Mouse (Mus musculus) layer of hippocampus, adult 9-11 months (tissue): ENCODE measurements around the gene Ctf1.
A peak's percentile ranks its signal among the peaks of the same experiment; 100 is the strongest.
"Not testable (repeated sequence)": the region's sequence is repeated elsewhere in the genome, so short reads cannot be mapped to it uniquely, and the experiment has no call there.

ENCODE experiments used
- DNase-seq: peaks from one replicate; pipeline ENCODE4 v3.0.0; 2022

The Ctf1 gene

DNA sequence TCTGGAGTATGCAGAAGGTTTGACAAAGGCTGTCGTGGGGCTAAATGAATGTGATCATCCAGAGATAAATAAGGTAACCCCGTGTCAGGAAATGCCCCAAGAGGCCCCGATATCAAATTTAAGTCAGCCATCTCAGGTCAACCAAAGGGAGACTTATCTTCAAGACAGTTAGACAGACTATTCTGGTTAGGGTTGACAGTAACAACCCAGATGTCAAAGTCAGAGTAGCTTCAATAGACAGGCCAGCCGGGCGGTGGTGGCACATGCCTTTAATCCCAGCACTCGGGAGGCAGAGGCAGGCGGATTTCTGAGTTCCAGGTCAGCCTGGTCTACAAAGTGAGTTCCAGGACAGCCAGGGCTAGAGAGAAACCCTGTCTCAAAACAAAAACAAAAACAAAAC lies 18.8 kb upstream of the Ctf1 start:
- DNase-seq = not testable (repeated sequence)

- no peak for DNase-seq
Observed at GRCm38 (mm10) chr7:127698986-127699385, 13.6 kb upstream of the Ctf1 start.

- no peak for DNase-seq
Observed at GRCm38 (mm10) chr7:127700712-127701331, 11.7 kb upstream of the Ctf1 start.

DNA sequence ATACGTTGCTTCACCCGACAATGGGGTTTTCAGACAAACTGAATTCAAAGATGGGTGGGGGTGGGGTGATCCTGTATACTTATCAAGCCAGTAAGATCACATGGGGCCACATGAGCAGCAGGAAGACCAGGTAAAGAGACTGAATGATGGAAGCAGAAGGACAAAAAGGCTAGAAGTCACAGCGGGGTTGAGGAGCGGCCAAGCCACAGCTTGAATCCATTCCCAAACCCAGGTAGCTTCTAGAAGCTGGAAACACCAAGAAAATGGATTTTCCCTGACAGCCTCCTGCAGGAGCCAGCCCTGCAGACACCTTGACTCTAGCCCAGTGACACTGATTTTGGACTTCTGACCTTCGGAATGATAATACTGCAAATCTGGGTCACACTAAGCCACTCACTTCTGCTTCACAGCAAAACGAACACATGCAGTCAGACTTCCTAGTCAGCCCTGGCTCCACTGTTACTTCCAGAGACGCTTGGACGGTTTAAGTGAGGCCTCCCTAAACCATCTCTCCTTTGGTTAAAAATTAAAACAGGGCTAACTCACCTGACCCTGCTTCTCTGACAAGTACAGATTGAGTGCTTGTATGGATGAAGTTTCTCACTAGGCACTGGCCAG lies 8.9 kb upstream of the Ctf1 start:
- DNase-seq = no peak

DNA sequence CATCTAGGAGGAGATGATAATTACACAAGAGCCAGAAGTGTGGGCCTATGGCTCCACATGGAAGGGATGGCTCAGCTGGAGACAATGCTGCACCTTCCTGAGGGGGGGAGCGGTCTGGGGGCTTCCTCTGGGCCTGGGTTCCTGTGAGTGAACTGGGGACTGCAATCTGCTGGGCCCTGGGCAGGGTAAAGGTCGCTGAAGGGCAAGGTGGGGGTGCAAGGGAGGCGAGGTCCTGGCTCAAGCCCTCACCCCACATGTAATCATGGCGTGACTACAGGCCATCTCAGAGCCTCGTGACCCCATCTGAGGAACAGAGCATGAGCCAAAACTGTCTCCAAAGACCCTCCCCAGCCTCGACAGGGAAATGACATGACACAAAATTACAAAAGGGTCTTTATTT lies 7.9 kb upstream of the Ctf1 start:
- DNase-seq = no peak

- no peak for DNase-seq
Observed at GRCm38 (mm10) chr7:127705706-127706105, 6.8 kb upstream of the Ctf1 start.

GRCm38 (mm10) chr7:127707045-127707956 lies 5.2 kb upstream of the Ctf1 start:
- no peak for DNase-seq

DNA sequence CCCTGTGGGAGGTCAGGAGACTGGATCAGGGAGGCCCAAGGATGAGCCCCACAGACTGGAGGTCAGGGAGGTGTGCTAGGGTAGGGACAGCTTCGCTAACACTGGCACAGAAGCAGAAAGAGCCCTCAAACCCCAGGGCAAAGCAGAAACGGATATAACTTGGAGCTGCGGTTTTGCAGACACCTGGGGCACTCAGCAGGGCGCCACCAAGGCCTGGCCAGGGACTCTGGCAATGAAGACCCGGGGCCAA lies 4.7 kb upstream of the Ctf1 start:
- no peak for DNase-seq

- DNase-seq = peak; percentile 91
Observed at GRCm38 (mm10) chr7:127708207-127709078, 4.1 kb upstream of the Ctf1 start, which contains the start of gene Bcl7c. Gene Bcl7c, minus strand, starts transcription at chr7:127708933.

DNA sequence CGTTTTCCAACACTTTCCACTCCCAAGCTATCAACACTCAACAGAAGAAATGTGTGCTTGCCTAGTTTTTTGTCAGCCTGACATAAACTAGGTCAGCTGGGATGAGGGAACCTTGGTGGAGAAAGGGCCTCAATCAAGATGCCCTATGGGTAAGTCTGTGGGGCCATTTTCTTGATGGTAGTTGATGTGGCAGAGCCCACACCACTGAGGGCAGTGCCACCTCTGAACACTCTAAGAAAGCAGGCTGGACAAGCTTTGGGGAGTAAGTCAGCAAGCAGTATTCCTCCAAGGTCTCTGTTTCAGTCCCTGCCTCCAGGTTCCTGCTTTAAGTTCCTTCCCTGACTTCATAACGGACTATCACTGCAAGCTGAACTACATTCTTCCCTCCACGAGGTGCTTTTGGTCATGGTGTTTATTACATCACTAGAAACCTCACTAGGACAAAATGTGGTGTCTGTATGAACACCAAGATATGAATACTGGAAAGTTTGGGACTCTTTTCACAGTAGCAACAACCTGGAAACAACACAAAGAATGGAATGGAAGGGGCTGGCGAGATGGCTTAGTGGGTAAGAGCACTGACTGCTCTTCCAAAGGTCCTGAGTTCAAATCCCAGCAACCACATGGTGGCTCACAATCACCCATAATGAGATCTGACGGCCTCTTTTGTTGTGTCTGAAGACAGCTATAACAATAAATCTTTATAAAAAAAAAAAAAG lies 3.1 kb upstream of the Ctf1 start:
- DNase-seq = no peak

DNA sequence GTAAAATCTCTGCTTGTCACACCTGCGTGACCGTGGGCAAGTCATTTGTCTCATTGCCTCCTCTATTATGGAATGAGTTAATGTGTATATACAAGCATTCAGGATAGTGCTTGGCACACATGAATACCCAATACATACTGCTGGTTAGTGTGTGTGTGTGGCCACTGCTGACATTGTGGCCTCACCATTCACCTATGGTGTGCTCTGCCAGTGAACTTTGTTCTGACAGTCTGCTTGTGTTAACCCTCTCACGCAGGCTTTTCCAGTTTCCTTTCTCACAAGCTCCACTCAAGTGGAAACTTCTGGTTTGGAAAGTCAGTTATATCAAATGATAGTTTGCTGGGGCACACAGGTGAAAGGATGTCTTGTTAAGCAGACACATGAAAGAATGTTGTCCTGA lies 1.5 kb upstream of the Ctf1 start:
- no peak for DNase-seq

- DNase-seq = no peak
Observed at GRCm38 (mm10) chr7:127711456-127711855, 1.1 kb upstream of the Ctf1 start.

GRCm38 (mm10) chr7:127714816-127715215 lies 2.3 kb downstream of the Ctf1 start:
- DNase-seq = no peak

DNA sequence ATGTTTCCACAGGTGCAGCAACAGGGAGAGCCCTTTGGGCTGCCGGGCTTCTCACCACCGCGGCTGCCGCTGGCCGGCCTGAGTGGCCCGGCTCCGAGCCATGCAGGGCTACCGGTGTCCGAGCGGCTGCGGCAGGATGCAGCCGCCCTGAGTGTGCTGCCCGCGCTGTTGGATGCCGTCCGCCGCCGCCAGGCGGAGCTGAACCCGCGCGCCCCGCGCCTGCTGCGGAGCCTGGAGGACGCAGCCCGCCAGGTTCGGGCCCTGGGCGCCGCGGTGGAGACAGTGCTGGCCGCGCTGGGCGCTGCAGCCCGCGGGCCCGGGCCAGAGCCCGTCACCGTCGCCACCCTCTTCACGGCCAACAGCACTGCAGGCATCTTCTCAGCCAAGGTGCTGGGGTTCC lies 4.5 kb downstream of the Ctf1 start:
- peak; percentile 48 for DNase-seq

DNA sequence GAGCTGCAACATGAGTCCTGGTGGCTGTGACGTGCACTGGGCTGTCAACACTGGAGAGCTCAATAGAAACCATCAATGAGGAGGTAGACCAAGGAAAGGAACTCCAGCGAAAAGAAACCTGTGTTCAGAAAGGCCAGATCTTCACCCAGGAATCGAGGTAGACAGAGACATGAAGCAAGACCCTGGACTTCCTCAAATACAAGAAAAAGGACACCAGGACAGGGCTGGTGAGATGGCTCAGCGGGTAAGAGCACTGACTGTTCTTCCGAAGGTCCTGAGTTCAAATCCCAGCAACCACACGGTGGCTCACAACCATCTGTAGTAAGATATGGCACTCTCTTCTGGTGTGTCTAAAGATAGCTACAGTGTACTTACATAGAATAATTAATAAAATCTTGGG lies 5.8 kb downstream of the Ctf1 start:
- DNase-seq = no peak

DNA sequence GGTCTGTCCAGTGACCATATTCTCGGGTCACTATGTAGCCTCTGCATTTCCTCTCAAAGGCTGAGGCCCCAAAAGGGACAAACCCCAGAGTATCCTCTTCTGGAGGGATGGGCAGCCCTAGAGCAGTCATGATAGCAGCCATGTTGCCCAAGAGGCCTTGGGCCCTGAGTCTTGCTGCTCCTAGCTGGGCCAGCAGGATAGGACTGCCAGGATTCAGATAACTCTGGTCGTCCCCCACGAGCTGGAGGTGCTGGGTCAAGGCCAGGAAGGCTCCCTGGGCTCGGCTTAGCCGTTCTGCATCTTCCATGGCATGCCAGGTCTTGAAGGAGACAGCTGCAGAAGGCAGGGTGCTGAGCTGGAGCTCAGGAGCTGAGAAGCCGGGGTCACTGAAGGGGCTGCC lies 6.7 kb downstream of the Ctf1 start:
- no peak for DNase-seq

DNA sequence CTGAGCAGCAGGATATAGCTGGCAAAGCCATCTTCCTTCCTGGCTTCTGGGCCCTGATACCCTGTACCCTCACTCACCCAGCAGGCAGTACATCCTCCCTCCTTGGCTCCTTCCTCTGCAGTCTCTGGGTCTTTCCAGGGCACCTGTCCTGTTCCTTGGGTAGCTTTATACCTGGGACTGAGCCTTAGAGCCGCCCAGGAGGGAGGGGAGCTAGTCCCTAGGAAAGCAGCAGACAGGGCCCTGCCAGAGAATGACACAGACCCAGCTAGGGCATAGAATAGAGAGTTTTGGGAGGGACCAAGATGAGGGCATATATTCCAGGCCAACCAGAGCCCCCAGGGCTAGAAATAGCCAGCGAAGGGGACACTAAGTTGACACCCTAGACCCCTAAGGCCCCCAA lies 13.0 kb downstream of the Ctf1 start:
- no peak for DNase-seq

GRCm38 (mm10) chr7:127725924-127726323 lies 13.4 kb downstream of the Ctf1 start:
- DNase-seq = no peak

DNA sequence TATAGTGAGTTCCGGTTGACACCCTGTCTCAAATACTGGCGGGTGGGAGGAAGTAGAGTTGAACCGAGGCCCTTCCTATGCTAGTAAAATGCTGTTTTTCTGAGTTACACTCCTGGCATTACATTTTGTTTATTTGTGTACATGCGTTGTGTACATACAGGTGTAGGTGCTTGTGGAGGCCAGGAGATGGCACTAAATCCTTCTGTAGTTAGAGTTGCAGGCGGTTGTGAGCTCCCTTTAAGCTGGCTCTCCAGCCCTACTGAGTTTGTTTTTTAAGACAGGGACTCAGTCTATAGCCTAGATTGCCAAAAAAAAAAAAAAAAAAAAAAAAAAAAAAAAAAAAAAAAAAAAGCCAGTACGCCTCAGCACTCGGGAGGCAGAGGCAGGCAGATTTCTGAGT lies 15.4 kb downstream of the Ctf1 start:
- DNase-seq = no peak

GRCm38 (mm10) chr7:127730170-127730569 lies 17.6 kb downstream of the Ctf1 start:
- DNase-seq = no peak

GRCm38 (mm10) chr7:127732066-127732465 lies 19.5 kb downstream of the Ctf1 start, which contains the start of gene Ctf2:
Gene Ctf2, minus strand, starts transcription at chr7:127732166.
- DNase-seq = not testable (repeated sequence)

GRCm38 (mm10) chr7:127744366-127745045 lies 32.0 kb downstream of the Ctf1 start, which contains the start of gene Fbxl19:
Gene Fbxl19, plus strand, starts transcription at chr7:127744543.
- peak; percentile 71 for DNase-seq
